Mouse (Mus musculus) embryonic facial prominence, embryonic 12.5 days (tissue): ENCODE results near the gene Crb1. TPM values are rescaled to one million over a fixed set of nuclear protein-coding genes. Genes with fewer than 3 reads are reported as not detected.
"Not testable (repeated sequence)": the region's sequence is repeated elsewhere in the genome, so short reads cannot be mapped to it uniquely, and the experiment has no call there.

Source experiments
- ATAC-seq: fragments of 200-750 bp; cut with Nextera tagmentation; 2 replicates; pipeline ENCODE4 v1.8.0; 2017; ENCODE audit not compliant: insufficient number of reproducible peaks, insufficient read depth, low FRiP score, low TSS enrichment
- H3K27ac ChIP-seq: fragments of 300-500 bp; sonication (generic); 2 replicates; pipeline ENCODE4 v1.5.1; 2016; ENCODE audit warnings: mild to moderate bottlenecking
- H3K27me3 ChIP-seq: fragments of 300-500 bp; sonication (generic); 2 replicates; pipeline ENCODE4 v1.6.1; 2016; ENCODE audit warnings: mild to moderate bottlenecking, moderate library complexity
- H3K36me3 ChIP-seq: fragments of 300-500 bp; sonication (generic); 2 replicates; pipeline ENCODE4 v1.6.1; 2016; ENCODE audit warnings: mild to moderate bottlenecking
- H3K4me1 ChIP-seq: fragments of 300-500 bp; sonication (generic); 2 replicates; pipeline ENCODE4 v1.6.1; 2016
- H3K4me2 ChIP-seq: fragments of 300-500 bp; sonication (generic); replicated peaks from 2 replicates; pipeline ENCODE4 v1.6.1; 2016; ENCODE audit warnings: mild to moderate bottlenecking, moderate library complexity
- H3K4me3 ChIP-seq: fragments of 300-500 bp; sonication (generic); 2 replicates; pipeline ENCODE4 v1.5.1; 2016; ENCODE audit warnings: mild to moderate bottlenecking
- H3K9ac ChIP-seq: fragments of 300-500 bp; sonication (generic); 2 replicates; pipeline ENCODE4 v1.6.1; 2016; ENCODE audit warnings: mild to moderate bottlenecking, moderate library complexity
- H3K9me3 ChIP-seq: fragments of 300-500 bp; sonication (generic); 2 replicates; pipeline ENCODE4 v1.6.1; 2016; ENCODE audit warnings: mild to moderate bottlenecking, moderate library complexity
- WGBS: fragments of 180-500 bp; shearing (Covaris S2); methylation state at CpG from one replicate; pipeline ENCODE4 v1.1.7; 2016; 5-methylcytosine and 5-hydroxymethylcytosine counted together
- polyA plus RNA-seq: library from polyadenylated mRNA; unstranded; fragments of >200 nt; fragmentation: Nextera tagmentation; extraction: Ambion mirVana; gene quantifications from 2 replicates; pipeline ENCODE4 v1.2.1, GENCODE M21; 2016

Gene Crb1
- polyA plus RNA-seq, 1 experiment from 2014 or later, result 0.58 TPM

GRCm38 (mm10) chr1:139328286-139328685 lies 48.6 kb downstream of the Crb1 start:
- Histone ChIP-seq H3K4me3 (no peak overlapping the region), H3K27ac (no peak overlapping the region), H3K9ac (no peak overlapping the region), H3K4me2 (no peak overlapping the region), H3K36me3 (no peaks in the 10 kb centered on the region), H3K9me3 (no peaks in the 10 kb centered on the region), H3K27me3 (no peaks in the 10 kb centered on the region), H3K4me1 (no peaks in the 10 kb centered on the region)
- no peak for ATAC-seq
- 84% methylated on average over 5 of the region's 5 CpGs for WGBS

- no peaks in the 10 kb centered on the region for H3K9me3 ChIP-seq
- H3K27ac ChIP-seq, result no peak overlapping the region
- H3K4me3 ChIP-seq, result no peak overlapping the region
- H3K9ac ChIP-seq, result no peak overlapping the region
- no peaks in the 10 kb centered on the region for H3K27me3 ChIP-seq
- no peak overlapping the region for H3K4me2 ChIP-seq
- no peak for ATAC-seq
- 74% methylated on average over 2 of the region's 2 CpGs for WGBS
- H3K4me1 ChIP-seq, result no peaks in the 10 kb centered on the region
- H3K36me3 ChIP-seq, result no peaks in the 10 kb centered on the region
Observed at GRCm38 (mm10) chr1:139325378-139325777, 51.5 kb downstream of the Crb1 start.

GRCm38 (mm10) chr1:139319798-139320197 lies 57.1 kb downstream of the Crb1 start:
- Histone ChIP-seq H3K4me2 (no peak overlapping the region), H3K4me3 (no peak overlapping the region), H3K4me1 (no peaks in the 10 kb centered on the region), H3K36me3 (no peaks in the 10 kb centered on the region), H3K9ac (no peak overlapping the region), H3K27ac (no peak overlapping the region), H3K9me3 (no peaks in the 10 kb centered on the region), H3K27me3 (no peaks in the 10 kb centered on the region)
- ATAC-seq, result no peak
- WGBS, result 79% methylated on average over 6 of the region's 6 CpGs

GRCm38 (mm10) chr1:139314297-139314874 lies 62.5 kb downstream of the Crb1 start:
- no peak for ATAC-seq
- no peaks in the 10 kb centered on the region for H3K9me3 ChIP-seq
- no peak overlapping the region for H3K9ac ChIP-seq
- H3K4me3 ChIP-seq, result no peak overlapping the region
- H3K4me1 ChIP-seq, result no peaks in the 10 kb centered on the region
- H3K36me3 ChIP-seq, result no peaks in the 10 kb centered on the region
- H3K27ac ChIP-seq, result no peak overlapping the region
- H3K27me3 ChIP-seq, result no peaks in the 10 kb centered on the region
- H3K4me2 ChIP-seq, result no peak overlapping the region
- 84% methylated on average over 4 of the region's 4 CpGs for WGBS

- H3K27me3 ChIP-seq, result no peaks in the 10 kb centered on the region
- H3K9ac ChIP-seq, result no peak overlapping the region
- 71% methylated on average over 4 of the region's 4 CpGs for WGBS
- H3K4me2 ChIP-seq, result no peak overlapping the region
- H3K27ac ChIP-seq, result no peak overlapping the region
- ATAC-seq, result no peak
- H3K4me1 ChIP-seq, result no peaks in the 10 kb centered on the region
- no peak overlapping the region for H3K4me3 ChIP-seq
- no peaks in the 10 kb centered on the region for H3K9me3 ChIP-seq
- no peaks in the 10 kb centered on the region for H3K36me3 ChIP-seq
Observed at GRCm38 (mm10) chr1:139308915-139309314, 68.0 kb downstream of the Crb1 start.

GRCm38 (mm10) chr1:139302519-139302918 lies 74.4 kb downstream of the Crb1 start:
- H3K4me3 ChIP-seq, H3K4me2 ChIP-seq, H3K36me3 ChIP-seq, ATAC-seq, H3K27me3 ChIP-seq, H3K4me1 ChIP-seq, H3K9ac ChIP-seq, H3K27ac ChIP-seq, H3K9me3 ChIP-seq: not testable (repeated sequence)

- no peaks in the 10 kb centered on the region for H3K36me3 ChIP-seq
- no peaks in the 10 kb centered on the region for H3K27me3 ChIP-seq
- H3K4me3 ChIP-seq, result no peak overlapping the region
- no peak for ATAC-seq
- H3K9me3 ChIP-seq, result no peaks in the 10 kb centered on the region
- H3K27ac ChIP-seq, result no peak overlapping the region
- H3K4me2 ChIP-seq, result no peak overlapping the region
- no peaks in the 10 kb centered on the region for H3K4me1 ChIP-seq
- no peak overlapping the region for H3K9ac ChIP-seq
- WGBS, result 78% methylated on average over 5 of the region's 5 CpGs
Observed at GRCm38 (mm10) chr1:139301830-139302229, 75.1 kb downstream of the Crb1 start.

- no peaks in the 10 kb centered on the region for H3K27me3 ChIP-seq
- H3K9ac ChIP-seq, result no peak overlapping the region
- no peak overlapping the region for H3K4me2 ChIP-seq
- 79% methylated on average over 4 of the region's 4 CpGs for WGBS
- H3K4me3 ChIP-seq, result no peak overlapping the region
- no peaks in the 10 kb centered on the region for H3K9me3 ChIP-seq
- H3K36me3 ChIP-seq, result no peaks in the 10 kb centered on the region
- H3K27ac ChIP-seq, result no peak overlapping the region
- ATAC-seq, result no peak
- H3K4me1 ChIP-seq, result no peaks in the 10 kb centered on the region
Observed at GRCm38 (mm10) chr1:139292023-139292422, 84.9 kb downstream of the Crb1 start.

- Histone ChIP-seq H3K4me2 (no peak overlapping the region), H3K4me1 (no peaks in the 10 kb centered on the region), H3K36me3 (no peaks in the 10 kb centered on the region), H3K9me3 (no peaks in the 10 kb centered on the region), H3K27me3 (no peaks in the 10 kb centered on the region), H3K4me3 (no peak overlapping the region), H3K27ac (no peak overlapping the region), H3K9ac (no peak overlapping the region)
- ATAC-seq, result no peak
- WGBS, result 59% methylated on average over 1 of the region's 1 CpGs
Observed at GRCm38 (mm10) chr1:139291593-139291992, 85.3 kb downstream of the Crb1 start.

GRCm38 (mm10) chr1:139276619-139277320 lies 100.1 kb downstream of the Crb1 start:
- H3K4me2 ChIP-seq, result no peak overlapping the region
- no peak overlapping the region for H3K4me3 ChIP-seq
- no peaks in the 10 kb centered on the region for H3K36me3 ChIP-seq
- H3K27ac ChIP-seq, result no peak overlapping the region
- H3K27me3 ChIP-seq, result no peaks in the 10 kb centered on the region
- no peak for ATAC-seq
- H3K4me1 ChIP-seq, result no peaks in the 10 kb centered on the region
- no peaks in the 10 kb centered on the region for H3K9me3 ChIP-seq
- 73% methylated on average over 4 of the region's 4 CpGs for WGBS
- no peak overlapping the region for H3K9ac ChIP-seq

- no peak for ATAC-seq
- no peak overlapping the region for H3K4me2 ChIP-seq
- no peaks in the 10 kb centered on the region for H3K27me3 ChIP-seq
- H3K4me3 ChIP-seq, result no peak overlapping the region
- H3K27ac ChIP-seq, result no peak overlapping the region
- H3K4me1 ChIP-seq, result no peaks in the 10 kb centered on the region
- no peaks in the 10 kb centered on the region for H3K36me3 ChIP-seq
- no peak overlapping the region for H3K9ac ChIP-seq
- WGBS, result 19% methylated on average over 6 of the region's 6 CpGs
- H3K9me3 ChIP-seq, result no peaks in the 10 kb centered on the region
Observed at GRCm38 (mm10) chr1:139267844-139268243, 109.1 kb downstream of the Crb1 start.

- H3K9me3 ChIP-seq, result no peaks in the 10 kb centered on the region
- H3K9ac ChIP-seq, result no peak overlapping the region
- H3K27me3 ChIP-seq, result no peaks in the 10 kb centered on the region
- 88% methylated on average over 1 of the region's 1 CpGs for WGBS
- H3K27ac ChIP-seq, result no peak overlapping the region
- H3K36me3 ChIP-seq, result no peaks in the 10 kb centered on the region
- no peak for ATAC-seq
- no peak overlapping the region for H3K4me3 ChIP-seq
- no peak overlapping the region for H3K4me2 ChIP-seq
- no peaks in the 10 kb centered on the region for H3K4me1 ChIP-seq
Observed at GRCm38 (mm10) chr1:139264245-139264644, 112.7 kb downstream of the Crb1 start.
